Mouse (Mus musculus) cerebellum, adult 9-10 months (tissue): ENCODE measurements around the gene Hist2h3c2.
"Not testable (repeated sequence)": the region's sequence is repeated elsewhere in the genome, so short reads cannot be mapped to it uniquely, and the experiment has no call there.

Experiments
- DNase-seq: peaks from one replicate; pipeline ENCODE4 v3.0.0; 2022

Hist2h3c2 gene

GRCm38 (mm10) chr3:96238954-96239793, at the start of gene Hist2h3c2:
Gene Hist2h3c2, minus strand, starts transcription at chr3:96239127.
- DNase-seq = peak; percentile 68

GRCm38 (mm10) chr3:96287334-96287733, 48.4 kb upstream of the Hist2h3c2 start:
- not testable (repeated sequence) for DNase-seq

- DNase-seq = no peak
Observed at GRCm38 (mm10) chr3:96284457-96284856, 45.5 kb upstream of the Hist2h3c2 start.

GRCm38 (mm10) chr3:96280660-96281059, 41.7 kb upstream of the Hist2h3c2 start:
- peak; percentile 17 for DNase-seq

- peak; percentile 91 for DNase-seq
Observed at GRCm38 (mm10) chr3:96277800-96278624, 39.1 kb upstream of the Hist2h3c2 start.

GRCm38 (mm10) chr3:96277428-96277799, 38.5 kb upstream of the Hist2h3c2 start:
- DNase-seq = peak; percentile 63

GRCm38 (mm10) chr3:96273591-96274465, 34.9 kb upstream of the Hist2h3c2 start:
- DNase-seq = peak; percentile 48

GRCm38 (mm10) chr3:96269511-96270474, 30.9 kb upstream of the Hist2h3c2 start, which contains the start of gene Hist2h2bb:
Gene Hist2h2bb, plus strand, starts transcription at chr3:96269752.
- DNase-seq = peak; percentile 98

- not testable (repeated sequence) for DNase-seq
Observed at GRCm38 (mm10) chr3:96268776-96269378, 29.9 kb upstream of the Hist2h3c2 start.

GRCm38 (mm10) chr3:96268051-96268775, 29.3 kb upstream of the Hist2h3c2 start, which contains the start of gene Hist2h3b:
Gene Hist2h3b, plus strand, starts transcription at chr3:96268654.
- peak; percentile 90 for DNase-seq

- no peak for DNase-seq
Observed at GRCm38 (mm10) chr3:96267541-96267940, 28.6 kb upstream of the Hist2h3c2 start.

- DNase-seq = peak; percentile 34
Observed at GRCm38 (mm10) chr3:96266132-96266710, 27.3 kb upstream of the Hist2h3c2 start.

GRCm38 (mm10) chr3:96264404-96264949, 25.6 kb upstream of the Hist2h3c2 start:
- no peak for DNase-seq

GRCm38 (mm10) chr3:96263558-96264403, 24.9 kb upstream of the Hist2h3c2 start:
- DNase-seq = peak; percentile 63

GRCm38 (mm10) chr3:96262979-96263550, 24.1 kb upstream of the Hist2h3c2 start, which contains the start of gene Hist2h4:
Gene Hist2h4, minus strand, starts transcription at chr3:96263311.
- peak; percentile 100 for DNase-seq

GRCm38 (mm10) chr3:96262216-96262875, 23.4 kb upstream of the Hist2h3c2 start:
- DNase-seq = peak; percentile 95

GRCm38 (mm10) chr3:96261623-96262022, 22.7 kb upstream of the Hist2h3c2 start:
- DNase-seq = no peak
